Mouse (Mus musculus) erythroblast, adult 5-6 weeks (primary cell): Measurements from ENCODE around the gene Mab21l1. TPM values are rescaled to one million over a fixed set of nuclear protein-coding genes. Genes with fewer than 3 reads are reported as not detected.

Experiments used
- ATAC-seq: replicated peaks from 2 replicates; pipeline ENCODE4 v1.8.0; 2016; ENCODE audit warnings: moderate number of reproducible peaks, mild to moderate bottlenecking, moderate TSS enrichment, inconsistent platforms; ENCODE audit not compliant: poor library complexity, low FRiP score, severe bottlenecking
- total RNA-seq, 2 experiments: library from RNA; stranded (forward) in 1 of 2; stranded (reverse) in 1 of 2; fragments of 150-400 nt in 1 of 2; fragments of 200-764, 138-1000 nt in 1 of 2; gene quantifications; 2 replicates each; pipeline versions ENCODE4 v1.2.3 to v1.2.4; 2015 to 2017; ENCODE audit warnings: low replicate concordance in 2 of 2

Gene Mab21l1
- total RNA-seq (2015; ENCODE audit: low replicate concordance) = not detected in 2 replicates
- total RNA-seq (2017; ENCODE audit: low replicate concordance) = not detected in 2 replicates

GRCm38 (mm10) chr3:55782056-55782687, at the start of gene Mab21l1:
TSS of gene Mab21l1 (plus strand) at chr3:55782510.
- ATAC-seq = no peak

DNA sequence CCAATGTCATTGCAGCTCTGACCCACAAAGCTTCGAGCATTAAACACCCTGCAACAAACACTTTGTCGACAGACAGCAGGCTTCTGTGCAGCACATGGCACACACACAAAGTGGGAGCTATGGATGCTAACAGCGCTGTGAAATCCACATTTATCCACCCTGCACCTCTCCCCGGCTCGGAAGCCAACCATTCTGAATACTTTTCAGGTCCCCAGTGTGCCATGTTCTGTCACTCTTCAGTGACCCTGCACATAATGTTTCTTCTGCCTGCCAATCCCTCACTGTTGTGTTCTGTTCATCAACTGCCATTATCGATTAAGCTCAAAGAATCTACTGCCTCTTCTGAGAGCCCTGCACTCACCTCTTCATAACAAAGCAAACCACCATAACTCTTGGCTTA, 48.6 kb upstream of the Mab21l1 start:
- ATAC-seq = no peak

DNA sequence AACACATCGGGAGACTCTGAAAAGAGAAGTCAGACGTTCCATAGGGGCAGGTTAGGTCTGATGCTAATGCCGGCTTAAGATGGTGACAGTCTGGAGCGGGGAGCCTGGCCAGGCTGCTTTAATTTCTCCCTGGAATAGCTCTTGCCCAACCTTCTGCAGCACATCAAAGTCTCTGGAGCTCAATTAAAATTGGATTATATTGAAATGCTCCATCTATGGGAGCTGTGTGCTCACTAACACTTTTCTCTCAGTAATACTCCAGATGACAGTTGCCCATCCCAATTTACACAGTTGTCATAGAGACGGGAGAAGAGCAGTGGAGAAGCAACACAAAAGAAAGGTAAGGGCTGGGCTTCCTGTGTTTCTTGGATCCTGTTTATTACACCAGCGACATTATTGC, 40.9 kb upstream of the Mab21l1 start:
- no peak for ATAC-seq

DNA sequence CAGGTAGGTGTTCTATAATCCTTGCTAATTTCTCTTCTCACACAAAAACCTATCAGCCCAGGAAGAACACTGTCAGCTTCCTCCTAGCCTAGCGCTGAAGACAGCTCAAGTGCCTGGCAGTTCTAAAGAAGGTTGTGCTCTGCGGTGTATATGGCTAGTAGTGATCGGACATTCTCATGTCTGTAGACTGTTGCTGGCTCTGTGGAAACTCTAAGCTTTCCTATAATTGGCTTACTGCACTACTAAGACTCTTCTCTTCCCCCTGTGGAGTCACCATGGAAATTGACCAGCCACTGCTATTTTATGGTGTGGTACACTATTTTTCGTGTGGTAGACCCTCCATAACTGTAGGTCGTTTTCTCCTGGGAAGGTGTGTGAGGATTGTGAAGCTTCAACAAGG, 40.1 kb upstream of the Mab21l1 start:
- ATAC-seq = no peak

- no peak for ATAC-seq
Observed at GRCm38 (mm10) chr3:55742654-55743053, 39.7 kb upstream of the Mab21l1 start.

- ATAC-seq = no peak
Observed at GRCm38 (mm10) chr3:55743885-55744284, 38.4 kb upstream of the Mab21l1 start.

DNA sequence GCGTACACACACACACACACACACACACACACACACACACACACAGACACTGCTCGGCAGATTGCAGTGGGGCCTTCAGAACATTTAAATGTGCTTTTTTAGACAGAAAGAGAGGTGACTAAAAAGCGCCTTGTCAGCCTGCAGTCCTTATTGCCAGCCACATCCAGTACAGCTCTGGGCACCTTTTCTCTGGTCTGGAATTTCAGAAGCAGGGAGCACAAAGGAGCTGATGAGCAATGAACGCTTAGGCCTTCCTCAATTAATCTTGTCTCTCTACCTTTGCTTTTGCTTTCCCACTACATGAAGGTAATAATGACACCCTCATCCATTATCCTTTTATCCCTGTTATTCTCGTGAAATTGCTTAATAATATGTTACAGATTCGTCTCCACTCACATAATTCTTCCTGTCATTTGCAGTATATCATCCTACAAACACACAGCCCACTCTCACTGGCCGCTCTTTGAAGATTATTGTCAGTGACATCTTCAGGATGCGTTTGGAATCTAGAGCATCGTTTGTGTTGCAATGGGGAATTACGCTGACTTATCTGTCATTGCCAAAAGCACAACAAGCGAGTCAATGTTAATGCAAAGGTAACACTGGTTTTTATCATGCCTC, 31.8 kb upstream of the Mab21l1 start:
- ATAC-seq = no peak

DNA sequence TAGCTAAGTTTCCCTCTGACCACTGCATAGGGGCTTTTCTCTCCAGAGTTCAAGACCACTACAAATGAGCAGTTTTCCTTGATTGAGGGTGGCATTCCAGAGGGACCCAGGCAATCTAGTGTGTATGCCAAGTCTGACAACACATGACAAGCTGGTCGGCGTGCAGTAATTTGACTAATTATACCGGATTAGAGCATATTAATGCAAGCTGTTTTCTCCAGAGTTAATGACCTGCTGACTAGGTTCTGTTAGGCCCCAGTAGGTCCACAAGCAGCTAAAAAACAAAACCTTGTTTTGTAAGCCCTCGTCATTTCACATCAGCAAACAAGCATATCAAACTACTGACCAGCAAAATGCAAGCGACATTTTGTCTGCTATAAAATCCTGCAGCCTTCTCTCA, 30.9 kb upstream of the Mab21l1 start:
- ATAC-seq = no peak

- no peak for ATAC-seq
Observed at GRCm38 (mm10) chr3:55752558-55752957, 29.8 kb upstream of the Mab21l1 start.

DNA sequence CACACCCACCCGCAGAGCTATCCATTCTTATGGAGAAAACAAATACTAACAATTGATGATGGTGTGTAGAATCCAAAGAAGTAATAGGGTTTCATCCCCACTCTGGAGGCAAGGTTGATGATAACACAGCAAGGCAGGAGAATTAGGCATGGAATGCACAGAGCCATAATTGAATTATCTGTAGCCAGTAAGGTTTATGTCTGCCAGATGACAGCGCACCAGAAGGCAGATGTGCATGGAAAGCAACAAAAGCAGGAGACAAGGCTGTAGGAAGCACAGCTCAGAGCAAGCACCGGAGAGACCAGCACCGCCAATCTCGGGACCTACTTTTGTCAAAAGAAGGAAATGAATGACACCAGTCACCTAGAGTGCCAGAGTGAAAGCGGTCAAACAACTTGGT, 28.4 kb upstream of the Mab21l1 start:
- ATAC-seq = no peak

GRCm38 (mm10) chr3:55754981-55755608, 27.2 kb upstream of the Mab21l1 start:
- no peak for ATAC-seq

GRCm38 (mm10) chr3:55755805-55756601, 26.3 kb upstream of the Mab21l1 start:
- no peak for ATAC-seq

DNA sequence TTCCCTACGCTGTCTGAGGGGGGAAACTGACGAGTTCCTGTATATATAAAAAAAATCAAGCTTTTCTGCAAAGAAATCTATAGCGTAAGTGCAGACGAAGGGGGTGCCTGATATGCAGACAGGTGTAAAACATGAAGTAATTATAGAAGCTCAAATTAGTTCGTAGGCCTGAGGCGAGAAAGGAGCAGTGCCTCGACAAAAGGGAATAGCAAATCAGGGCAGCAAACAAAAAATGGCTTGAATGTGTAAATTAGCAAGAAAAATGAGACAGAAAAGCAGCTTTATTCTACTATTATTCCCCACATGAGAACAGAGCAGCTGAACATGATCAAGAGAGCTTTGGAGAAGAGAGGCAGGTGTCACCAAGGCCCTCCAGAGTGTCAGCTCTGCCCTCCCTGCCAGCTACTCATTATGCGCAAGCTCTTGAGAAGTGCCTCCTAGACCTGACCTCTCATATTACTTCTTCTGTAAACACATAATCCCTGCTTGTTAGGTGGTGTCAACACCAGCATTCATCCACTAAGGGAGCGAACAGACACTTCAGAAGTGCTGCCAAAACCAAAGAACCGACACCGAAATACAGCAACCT, 25.6 kb upstream of the Mab21l1 start:
- no peak for ATAC-seq

DNA sequence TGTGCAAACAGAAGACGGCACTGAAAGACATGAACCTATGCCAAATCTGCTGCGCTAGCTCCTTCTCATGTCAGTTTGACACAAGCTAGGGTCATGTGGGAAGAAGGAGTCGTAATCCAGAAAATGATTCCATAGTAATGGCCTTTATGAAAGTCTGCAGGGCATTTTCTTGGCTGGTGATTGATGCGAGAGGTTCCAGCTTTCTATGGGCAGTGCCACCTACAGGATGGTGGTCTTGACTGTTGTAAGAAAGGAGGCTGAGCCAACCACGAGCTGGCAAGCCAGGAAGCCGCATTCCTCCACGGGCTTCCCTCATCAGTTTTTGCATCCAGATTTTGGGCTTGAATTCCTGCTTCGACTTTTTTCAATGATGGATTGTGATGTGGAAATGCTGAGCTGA, 24.0 kb upstream of the Mab21l1 start:
- no peak for ATAC-seq

- no peak for ATAC-seq
Observed at GRCm38 (mm10) chr3:55763591-55763990, 18.7 kb upstream of the Mab21l1 start.

DNA sequence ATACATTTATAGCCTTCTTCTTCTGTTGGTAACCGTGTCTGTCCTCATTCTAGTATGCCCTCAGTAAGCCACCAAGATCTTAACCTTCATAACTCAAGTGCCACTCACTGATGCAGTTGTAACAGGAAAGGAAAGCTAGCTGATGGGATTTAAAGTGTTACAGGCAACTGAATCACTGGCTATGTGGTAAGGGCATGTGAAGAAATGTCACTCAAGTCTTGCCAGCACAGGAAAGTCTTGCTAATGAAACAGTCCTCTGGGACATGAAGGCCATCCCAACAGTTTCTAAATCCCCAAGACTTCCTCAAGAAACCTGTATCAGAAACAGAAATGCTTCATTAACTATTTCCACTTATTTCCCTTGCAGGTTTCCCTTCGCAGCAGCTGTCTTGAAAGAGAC, 13.7 kb upstream of the Mab21l1 start:
- ATAC-seq = no peak

GRCm38 (mm10) chr3:55769308-55769707, 13.0 kb upstream of the Mab21l1 start:
- no peak for ATAC-seq

- no peak for ATAC-seq
Observed at GRCm38 (mm10) chr3:55774203-55774602, 8.1 kb upstream of the Mab21l1 start.

DNA sequence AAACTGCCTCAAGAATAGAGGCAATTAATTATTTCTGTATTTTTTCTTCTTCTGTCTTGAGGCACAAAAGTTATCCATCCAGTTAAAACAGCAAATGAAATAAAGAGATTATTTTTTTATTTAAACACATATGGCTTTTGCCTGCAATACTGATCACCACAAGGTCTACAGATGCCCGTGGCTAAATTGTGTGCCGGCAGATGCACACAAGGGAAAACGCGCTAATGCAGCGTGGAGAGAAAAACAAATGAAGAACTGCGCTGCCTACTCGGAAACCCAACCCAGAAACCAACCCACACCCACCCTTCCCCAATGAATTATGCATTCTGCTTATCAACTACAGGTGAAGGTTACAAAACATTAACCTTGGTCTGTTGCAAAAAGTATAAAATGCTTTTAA, 7.1 kb upstream of the Mab21l1 start:
- ATAC-seq = no peak

- no peak for ATAC-seq
Observed at GRCm38 (mm10) chr3:55775753-55776152, 6.6 kb upstream of the Mab21l1 start.
